Mouse (Mus musculus) midbrain, embryonic 14.5 days (tissue): ENCODE results near the gene Rgs13. TPM values are rescaled to one million over a fixed set of nuclear protein-coding genes. Genes with fewer than 3 reads are reported as not detected.

Experiments
- ATAC-seq: fragments of 200-750 bp; cut with Nextera tagmentation; 2 replicates; pipeline ENCODE4 v1.8.0; 2017; ENCODE audit warnings: moderate number of reproducible peaks, moderate library complexity; ENCODE audit not compliant: low FRiP score, low TSS enrichment
- DNase-seq: peaks from one replicate; pipeline ENCODE4 v3.0.0-alpha.2; 2015
- H3K27ac ChIP-seq: fragments of 300-500 bp; sonication (generic); replicated peaks from 2 replicates; pipeline ENCODE4 v1.5.1; 2014; ENCODE audit warnings: mild to moderate bottlenecking, low read depth, low read length, moderate library complexity
- H3K27me3 ChIP-seq: fragments of 300-500 bp; sonication (generic); 2 replicates; pipeline ENCODE4 v1.6.1; 2014; ENCODE audit warnings: low read length, control low read depth, mixed read lengths; ENCODE audit not compliant: control insufficient read depth, insufficient read depth
- H3K36me3 ChIP-seq: fragments of 300-500 bp; sonication (generic); 2 replicates; pipeline ENCODE4 v1.6.1; 2014; ENCODE audit warnings: low read length, control low read depth; ENCODE audit not compliant: control insufficient read depth, insufficient read depth
- H3K4me1 ChIP-seq: fragments of 300-500 bp; sonication (generic); 2 replicates; pipeline ENCODE4 v1.6.1; 2014; ENCODE audit warnings: mild to moderate bottlenecking, antibody characterized with exemption, low read length, control low read depth; ENCODE audit not compliant: control insufficient read depth, insufficient read depth
- H3K4me2 ChIP-seq: fragments of 300-500 bp; sonication (generic); 2 replicates; pipeline ENCODE4 v1.6.1; 2014; ENCODE audit warnings: mild to moderate bottlenecking, low read length, moderate library complexity
- H3K4me3 ChIP-seq: fragments of 300-500 bp; sonication (generic); replicated peaks from 2 replicates; pipeline ENCODE4 v1.5.1; 2014; ENCODE audit warnings: low read depth, low read length
- H3K9ac ChIP-seq: fragments of 300-500 bp; sonication (generic); replicated peaks from 2 replicates; pipeline ENCODE4 v1.6.1; 2014; ENCODE audit warnings: mild to moderate bottlenecking, low read length, moderate library complexity
- H3K9me3 ChIP-seq: fragments of 300-500 bp; sonication (generic); 2 replicates; pipeline ENCODE4 v1.6.1; 2016; ENCODE audit warnings: low read length, control low read depth, mixed read lengths; ENCODE audit not compliant: control insufficient read depth
- WGBS: fragments of 180-500 bp; shearing (Covaris S2); extraction: QIAGEN DNeasy Blood & Tissue Kit; methylation state at CpG from one replicate; pipeline ENCODE4 v1.1.7; 2014; 5-methylcytosine and 5-hydroxymethylcytosine counted together
- polyA plus RNA-seq: library from polyadenylated mRNA; unstranded; fragments of >200 nt; fragmentation: Nextera tagmentation; extraction: Ambion mirVana; gene quantifications from 2 replicates; pipeline ENCODE4 v1.2.1, GENCODE M21; 2014

Rgs13 gene
- polyA plus RNA-seq, 1 experiment from 2014 or later, result 1.6 TPM

DNA sequence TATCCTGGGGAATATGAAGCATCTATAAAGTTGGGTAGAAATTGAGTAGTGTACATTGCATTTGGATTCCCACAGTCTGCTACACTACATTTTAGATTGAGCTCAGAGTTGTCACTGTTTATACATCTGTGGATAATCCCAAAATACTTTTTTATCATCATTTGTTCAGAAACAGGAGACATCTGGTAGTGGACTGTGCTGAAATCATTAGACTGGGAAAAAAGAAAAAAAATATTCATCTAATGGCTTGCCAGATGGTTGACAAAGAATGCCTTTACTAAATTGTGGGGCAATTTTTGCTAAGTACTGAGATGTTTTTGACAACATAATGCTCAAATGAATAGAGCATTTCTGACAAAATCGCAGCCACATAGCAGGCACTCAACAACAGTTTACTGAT, 86.8 kb downstream of the Rgs13 start:
- H3K4me3 ChIP-seq, result no peak overlapping the region
- no peaks in the 10 kb centered on the region for H3K9me3 ChIP-seq
- H3K4me1 ChIP-seq, result no peaks in the 10 kb centered on the region
- no peak overlapping the region for H3K9ac ChIP-seq
- no peak overlapping the region for H3K27ac ChIP-seq
- no peaks in the 10 kb centered on the region for H3K27me3 ChIP-seq
- DNase-seq, result no peak
- 89% methylated on average over 1 of the region's 1 CpGs for WGBS
- H3K36me3 ChIP-seq, result no peaks in the 10 kb centered on the region
- no peak overlapping the region for H3K4me2 ChIP-seq
- no peak for ATAC-seq

Other genes with a start within 250 kb of the Rgs13 start
- 123 and 132 TPM in 2 replicates for gene Rgs2, start 173.2 kb downstream of the Rgs13 start, polyA plus RNA-seq
- 0.49 TPM in 1 of 2 replicates, not detected in the other for gene Rgs1, start 71.9 kb upstream of the Rgs13 start, polyA plus RNA-seq